Mouse (Mus musculus): ENCODE measurements around the gene Fam166a.

- TF ChIP-seq MAFK (IDR thresholded peaks at IDR 0.05; ENCODE audit: insufficient read depth, low read depth, low read length) (no peak), ZC3H11A (IDR thresholded peaks at IDR 0.05; ENCODE audit: borderline replicate concordance, low read depth, low read length) (no peak), ZNF384 (IDR thresholded peaks at IDR 0.05; ENCODE audit: low read depth, low read length) (no peak), CHD2 (IDR thresholded peaks at IDR 0.05; ENCODE audit: low read depth, low read length) (no peak), HCFC1 (IDR thresholded peaks at IDR 0.05; ENCODE audit: borderline replicate concordance, insufficient read depth, low read length) (no peak)
Observed at GRCm38 (mm10) chr2:25178285-25178972, 40.1 kb upstream of the Fam166a start.

Data from ES-E14 (cell line).